Mouse (Mus musculus) forebrain, embryonic 12.5 days (tissue): ENCODE data around the gene Dpf3. TPM values are rescaled to one million over a fixed set of nuclear protein-coding genes. Genes with fewer than 3 reads are reported as not detected.
A peak's percentile ranks its signal among the peaks of the same experiment; 100 is the strongest.

ENCODE experiments used
- ATAC-seq: fragments of 200-750 bp; cut with Nextera tagmentation; 2 replicates; pipeline ENCODE4 v1.8.0; 2017; ENCODE audit warnings: moderate TSS enrichment; ENCODE audit not compliant: low FRiP score
- H3K27ac ChIP-seq: fragments of 300-500 bp; sonication (generic); 2 replicates; pipeline ENCODE4 v1.5.1; 2016; ENCODE audit warnings: mild to moderate bottlenecking
- H3K27me3 ChIP-seq: fragments of 300-500 bp; sonication (generic); 2 replicates; pipeline ENCODE4 v1.6.1; 2016; ENCODE audit warnings: mild to moderate bottlenecking
- H3K36me3 ChIP-seq: fragments of 300-500 bp; sonication (generic); replicated peaks from 2 replicates; pipeline ENCODE4 v1.6.1; 2016; ENCODE audit warnings: mild to moderate bottlenecking
- H3K4me1 ChIP-seq: fragments of 300-500 bp; sonication (generic); 2 replicates; pipeline ENCODE4 v1.6.1; 2016
- H3K4me2 ChIP-seq: fragments of 300-500 bp; sonication (generic); 2 replicates; pipeline ENCODE4 v1.6.1; 2016; ENCODE audit warnings: mild to moderate bottlenecking, moderate library complexity
- H3K4me3 ChIP-seq: fragments of 300-500 bp; sonication (generic); replicated peaks from 2 replicates; pipeline ENCODE4 v1.5.1; 2016; ENCODE audit warnings: mild to moderate bottlenecking
- H3K9ac ChIP-seq: fragments of 300-500 bp; sonication (generic); 2 replicates; pipeline ENCODE4 v1.6.1; 2016; ENCODE audit warnings: mild to moderate bottlenecking
- H3K9me3 ChIP-seq: fragments of 300-500 bp; sonication (generic); 2 replicates; pipeline ENCODE4 v1.6.1; 2016
- WGBS: fragments of 180-500 bp; shearing (Covaris S2); methylation state at CpG from one replicate; pipeline ENCODE4 v1.1.7; 2016; 5-methylcytosine and 5-hydroxymethylcytosine counted together
- polyA plus RNA-seq: library from polyadenylated mRNA; unstranded; fragments of >200 nt; fragmentation: Nextera tagmentation; extraction: Ambion mirVana; gene quantifications from 2 replicates; pipeline ENCODE4 v1.2.1, GENCODE M21; 2016

Gene Dpf3
- polyA plus RNA-seq, 1 experiment from 2014 or later: 7.7 TPM

DNA sequence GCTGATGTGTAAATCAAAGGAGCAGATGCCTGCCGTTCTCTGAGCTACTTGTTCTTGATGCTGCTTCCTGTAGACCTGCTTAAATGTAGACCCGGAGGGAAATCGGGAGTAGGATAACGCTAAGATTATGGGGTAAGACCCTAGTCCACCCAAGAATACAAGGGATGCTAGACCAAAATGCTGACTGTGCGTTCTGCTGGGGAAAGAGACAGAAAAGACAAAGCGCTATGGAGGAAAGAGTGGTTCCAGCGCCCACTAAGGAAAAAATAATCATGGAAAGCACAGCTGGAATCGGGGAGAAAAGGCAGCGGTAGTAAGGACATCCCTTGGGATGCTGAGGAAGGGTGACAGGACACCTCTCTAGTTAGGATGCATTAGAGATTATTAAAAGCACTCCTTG is 174.7 kb downstream of the Dpf3 start:
- ATAC-seq: no peak
- Histone ChIP-seq H3K27ac (no peak overlapping the region), H3K4me3 (no peak overlapping the region), H3K4me2 (no peak overlapping the region), H3K9ac (no peak overlapping the region), H3K9me3 (no peaks in the 10 kb centered on the region), H3K36me3 (no peaks in the 10 kb centered on the region), H3K27me3 (no peaks in the 10 kb centered on the region), H3K4me1 (peaks cover 21% of the 10 kb centered on the region)
- 90% methylated on average over 9 of the region's 9 CpGs for WGBS

DNA sequence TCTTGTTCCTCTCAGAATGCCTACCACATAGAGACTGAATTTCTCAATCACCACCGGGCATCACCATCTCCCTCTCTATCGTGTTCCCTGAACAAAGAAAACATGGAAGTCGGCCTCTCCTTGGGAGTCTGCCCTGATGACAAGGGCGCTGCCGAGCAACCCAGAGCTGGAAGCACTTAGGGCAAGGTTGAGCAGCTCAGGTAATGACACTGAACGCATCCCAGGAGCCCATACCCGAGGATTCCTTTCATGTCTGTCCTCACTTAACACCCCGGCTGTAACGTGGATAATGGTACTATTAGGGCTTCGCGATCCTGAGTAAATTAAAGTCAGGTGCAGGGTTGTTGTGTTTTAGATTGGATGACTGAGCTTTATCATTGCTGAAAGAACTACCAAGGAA is 176.9 kb downstream of the Dpf3 start:
- no peaks in the 10 kb centered on the region for H3K36me3 ChIP-seq
- 0 out of 2 replicates have a peak, but pooled peaks cover 6% of the 10 kb centered on the region for H3K4me1 ChIP-seq
- ATAC-seq: no peak
- H3K27me3 ChIP-seq: no peaks in the 10 kb centered on the region
- 79% methylated on average over 11 of the region's 11 CpGs for WGBS
- no peak overlapping the region for H3K9ac ChIP-seq
- H3K9me3 ChIP-seq: no peaks in the 10 kb centered on the region
- H3K4me2 ChIP-seq: no peak overlapping the region
- H3K4me3 ChIP-seq: no peak overlapping the region
- H3K27ac ChIP-seq: no peak overlapping the region

DNA sequence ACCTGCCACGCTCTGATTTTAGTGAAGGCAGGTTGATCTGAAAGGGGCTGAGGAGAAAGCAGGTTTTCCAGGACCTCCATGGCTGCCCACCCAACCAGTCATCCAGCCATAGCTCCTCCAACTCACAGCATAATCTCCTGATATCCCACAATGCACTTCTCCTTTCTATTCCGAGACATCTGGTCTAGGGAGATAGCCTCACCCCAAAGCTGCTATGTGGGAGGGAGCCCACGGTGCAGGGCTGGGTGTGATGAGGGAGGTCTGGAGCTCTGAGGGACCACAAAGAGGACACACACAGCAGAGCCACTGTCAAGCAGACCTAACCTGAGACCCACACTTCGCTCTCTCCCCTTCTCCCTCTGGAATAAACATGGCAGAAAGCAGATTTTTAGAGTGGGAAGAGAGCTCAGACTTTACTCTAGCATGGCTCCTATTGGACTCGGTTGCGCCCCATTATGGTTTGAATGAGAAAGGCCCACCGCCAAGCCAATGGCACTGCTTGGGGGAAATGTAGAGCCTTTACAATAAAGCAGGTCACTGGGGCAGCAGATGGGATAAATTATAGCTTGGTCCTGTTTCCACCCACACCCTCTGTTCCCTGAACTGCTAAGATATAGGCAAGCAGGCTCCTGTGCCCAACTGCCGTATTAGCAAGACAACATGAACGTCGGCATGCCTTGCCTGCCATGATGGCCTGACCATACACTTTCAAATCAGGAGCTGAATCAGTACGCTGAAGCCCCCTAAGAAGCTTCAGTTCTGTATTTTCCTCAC is 178.3 kb downstream of the Dpf3 start:
- H3K27ac ChIP-seq: no peak overlapping the region
- H3K4me1 ChIP-seq: 0 out of 2 replicates have a peak, but pooled peaks cover 6% of the 10 kb centered on the region
- H3K9ac ChIP-seq: no peak overlapping the region
- H3K9me3 ChIP-seq: no peaks in the 10 kb centered on the region
- whole genome bisulfite sequencing: 89% methylated on average over 11 of the region's 11 CpGs
- H3K36me3 ChIP-seq: no peaks in the 10 kb centered on the region
- no peak overlapping the region for H3K4me3 ChIP-seq
- no peak overlapping the region for H3K4me2 ChIP-seq
- no peak for ATAC-seq
- no peaks in the 10 kb centered on the region for H3K27me3 ChIP-seq

DNA sequence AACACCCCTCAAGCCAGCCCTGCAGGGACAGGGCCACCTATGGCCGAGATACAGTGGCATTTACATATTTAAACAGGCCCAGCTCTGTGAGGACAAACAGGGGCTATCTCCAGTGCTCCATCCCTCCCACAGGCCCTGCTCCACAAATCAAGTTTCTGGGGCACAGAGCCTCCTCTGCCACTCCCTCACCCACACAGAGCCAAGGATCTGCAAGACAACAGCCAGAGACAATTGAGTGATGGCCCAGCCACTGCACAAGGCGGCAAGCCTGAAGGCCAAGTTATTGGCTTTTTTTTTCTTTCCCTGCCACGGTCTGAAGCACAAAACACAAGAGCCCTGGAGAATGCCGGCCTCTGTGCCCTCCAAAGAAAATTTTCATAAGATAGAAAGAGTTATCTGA is 178.9 kb downstream of the Dpf3 start:
- ATAC-seq: no peak
- no peak overlapping the region for H3K4me2 ChIP-seq
- H3K4me1 ChIP-seq: peaks cover 10% of the 10 kb centered on the region
- H3K36me3 ChIP-seq: no peaks in the 10 kb centered on the region
- no peak overlapping the region for H3K9ac ChIP-seq
- H3K27ac ChIP-seq: no peak overlapping the region
- 70% methylated on average over 4 of the region's 4 CpGs for WGBS
- no peaks in the 10 kb centered on the region for H3K9me3 ChIP-seq
- no peak overlapping the region for H3K4me3 ChIP-seq
- H3K27me3 ChIP-seq: no peaks in the 10 kb centered on the region

DNA sequence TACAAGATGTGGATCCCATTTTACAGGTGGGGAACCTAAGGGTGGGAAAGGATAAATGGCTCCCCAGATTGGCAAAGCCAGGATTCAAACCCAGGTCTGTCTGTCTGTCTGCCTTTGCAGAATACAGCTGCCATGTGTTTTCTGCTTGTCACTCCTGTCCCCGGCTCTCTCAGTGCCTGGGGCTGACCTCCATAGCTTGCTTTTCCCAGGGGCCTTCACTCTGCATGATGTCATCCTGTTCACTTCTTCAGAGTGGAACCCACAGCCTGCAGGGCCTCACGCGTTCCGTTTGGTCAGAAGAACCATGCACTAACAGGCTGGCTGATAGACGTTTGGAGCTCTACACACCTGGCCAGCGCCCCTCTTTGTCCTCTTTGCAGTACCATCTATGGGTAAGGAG is 184.3 kb downstream of the Dpf3 start:
- Histone ChIP-seq H3K4me2 (no peak overlapping the region), H3K9me3 (no peaks in the 10 kb centered on the region), H3K27me3 (no peaks in the 10 kb centered on the region), H3K4me1 (peaks cover 30% of the 10 kb centered on the region), H3K9ac (0 out of 2 replicates have a peak overlapping the region, but pooled peaks have one; percentile 1), H3K4me3 (no peak overlapping the region), H3K27ac (peak overlapping the region; percentile 80), H3K36me3 (no peaks in the 10 kb centered on the region)
- 54% methylated on average over 6 of the region's 6 CpGs for WGBS
- ATAC-seq: 0 out of 2 replicates have a peak, but pooled peaks have one; percentile 13

DNA sequence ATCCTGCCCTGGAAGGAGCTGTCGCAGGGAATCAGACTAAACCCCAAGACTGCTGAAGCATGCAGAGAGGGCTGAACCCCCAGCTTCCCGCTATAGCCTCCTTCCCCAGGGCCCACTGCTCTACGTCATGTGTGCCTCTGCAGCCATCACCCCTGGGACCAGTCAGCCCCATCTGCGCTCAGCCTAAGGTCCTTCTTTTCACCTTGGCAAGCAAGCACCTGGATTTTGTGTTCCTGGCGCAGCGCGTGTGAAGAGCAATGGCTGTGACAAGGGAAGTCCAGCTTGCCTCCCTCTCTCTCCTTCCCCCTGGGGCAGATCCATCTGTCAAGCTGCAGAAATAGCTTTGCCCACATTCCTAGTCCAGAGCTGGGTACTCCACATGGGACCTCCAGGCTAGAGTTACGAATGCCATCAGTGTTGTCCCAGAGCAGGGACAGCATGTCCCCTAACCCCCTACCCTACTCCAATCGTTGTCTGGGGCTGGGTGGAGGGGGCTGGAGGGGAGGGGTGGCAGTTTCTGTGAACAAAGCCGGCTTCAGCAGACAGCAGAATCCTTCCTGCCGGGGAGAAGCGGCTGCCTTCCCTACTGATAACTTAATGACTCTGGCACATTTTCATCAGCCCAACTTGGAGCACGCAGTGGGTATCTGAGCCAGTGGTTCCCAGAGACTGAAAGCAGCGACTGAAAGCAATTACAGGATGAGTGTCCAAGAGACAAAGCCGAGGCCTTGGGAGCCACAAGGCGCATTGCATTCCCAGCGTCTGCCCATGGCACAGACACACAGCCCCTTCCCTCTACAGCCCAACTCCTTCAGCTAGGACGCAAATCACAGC is 185.0 kb downstream of the Dpf3 start:
- no peaks in the 10 kb centered on the region for H3K9me3 ChIP-seq
- H3K4me3 ChIP-seq: no peak overlapping the region
- H3K27ac ChIP-seq: peak overlapping the region; percentile 80
- H3K4me2 ChIP-seq: peak overlapping the region; percentile 24
- peak; percentile 77 for ATAC-seq
- H3K27me3 ChIP-seq: no peaks in the 10 kb centered on the region
- peaks cover 30% of the 10 kb centered on the region for H3K4me1 ChIP-seq
- no peaks in the 10 kb centered on the region for H3K36me3 ChIP-seq
- peak overlapping the region; percentile 1; the same call in 1 of the 2 replicates for H3K9ac ChIP-seq
- WGBS: 24% methylated on average over 18 of the region's 18 CpGs

DNA sequence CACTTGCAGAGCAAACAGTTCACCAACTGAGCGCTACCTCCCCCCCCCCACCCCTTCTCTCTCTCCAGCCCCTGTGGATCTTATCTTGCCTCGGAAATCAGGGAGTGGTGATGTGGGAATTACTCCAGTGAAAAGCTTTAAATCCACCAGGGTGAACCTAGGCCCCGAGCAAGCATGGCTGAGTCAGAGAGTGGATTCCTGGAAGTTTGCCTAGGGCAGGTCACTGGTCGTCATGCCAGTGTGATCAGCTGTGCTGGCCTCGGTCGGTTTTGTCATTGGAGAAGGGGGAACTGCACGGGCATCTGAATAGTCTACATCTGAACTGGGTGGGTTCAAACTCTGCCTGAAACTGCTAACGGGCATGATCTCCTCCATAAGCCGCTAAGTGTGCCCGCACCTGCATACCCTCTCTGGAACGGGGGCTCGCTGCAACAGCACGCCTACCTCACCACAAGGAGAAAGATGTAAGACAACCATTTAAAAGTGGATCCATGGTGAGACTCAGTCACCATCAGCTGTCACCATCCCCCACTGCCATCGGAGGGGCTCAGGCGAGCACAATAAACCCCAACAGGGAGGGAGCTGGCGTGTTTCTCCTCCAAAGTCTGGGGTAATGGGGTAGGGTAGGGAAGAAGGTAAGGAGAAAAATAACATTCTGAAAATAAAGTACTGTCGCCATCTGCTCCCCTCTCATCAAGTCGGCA is 185.7 kb downstream of the Dpf3 start:
- Histone ChIP-seq H3K4me2 (0 out of 2 replicates have a peak overlapping the region, but pooled peaks have one; percentile 24), H3K4me1 (peaks cover 30% of the 10 kb centered on the region), H3K9ac (no peak overlapping the region; the same call in 1 of the 2 replicates), H3K9me3 (no peaks in the 10 kb centered on the region), H3K27ac (peak overlapping the region; percentile 80), H3K27me3 (no peaks in the 10 kb centered on the region), H3K36me3 (no peaks in the 10 kb centered on the region), H3K4me3 (no peak overlapping the region)
- peak; percentile 33; the same call in 1 of the 2 replicates for ATAC-seq
- 65% methylated on average over 18 of the region's 18 CpGs for WGBS

DNA sequence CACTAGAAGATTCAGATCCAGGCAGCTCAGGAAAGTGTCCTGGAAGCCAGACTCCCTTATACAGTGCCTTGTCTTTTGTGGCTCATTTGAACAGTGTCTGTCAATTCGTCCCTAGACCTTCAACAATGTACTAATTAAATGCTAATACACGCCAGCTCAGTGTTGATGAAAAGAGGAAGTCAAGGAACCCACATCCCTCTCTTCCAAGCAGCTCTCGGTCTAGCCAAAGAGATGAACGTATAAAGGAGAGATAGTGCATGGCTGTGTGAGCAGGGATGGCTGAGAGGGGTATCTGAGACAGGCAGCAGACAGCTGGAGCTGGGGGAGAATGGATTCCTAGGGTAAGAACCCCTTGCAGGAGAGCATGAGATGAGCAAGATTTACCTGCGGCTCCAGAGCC is 189.2 kb downstream of the Dpf3 start:
- no peak for ATAC-seq
- no peak overlapping the region for H3K4me2 ChIP-seq
- no peak overlapping the region for H3K9ac ChIP-seq
- no peaks in the 10 kb centered on the region for H3K36me3 ChIP-seq
- no peak overlapping the region for H3K27ac ChIP-seq
- 75% methylated on average over 5 of the region's 5 CpGs for WGBS
- H3K4me1 ChIP-seq: peaks cover 28% of the 10 kb centered on the region
- no peaks in the 10 kb centered on the region for H3K27me3 ChIP-seq
- no peak overlapping the region for H3K4me3 ChIP-seq
- H3K9me3 ChIP-seq: no peaks in the 10 kb centered on the region

DNA sequence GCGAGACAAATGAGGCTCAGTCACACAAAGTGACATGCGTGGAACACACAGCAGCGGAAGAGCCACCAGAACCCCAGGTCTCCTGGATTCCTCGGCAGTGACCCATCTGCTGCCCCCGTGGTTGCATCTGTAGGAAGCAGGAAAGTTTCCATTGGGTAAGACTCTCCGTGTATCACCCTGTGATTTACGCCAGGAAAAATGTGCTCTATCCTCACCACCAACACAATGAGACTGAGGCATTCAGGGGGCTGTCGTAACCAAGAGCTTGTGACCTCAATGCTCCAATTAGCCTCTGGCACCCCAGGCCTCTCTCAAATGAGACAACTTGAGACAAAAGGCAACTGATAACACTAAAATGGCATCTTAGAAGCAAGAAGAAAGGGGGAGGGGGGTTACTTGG is 192.5 kb downstream of the Dpf3 start:
- ATAC-seq: no peak
- H3K9me3 ChIP-seq: no peaks in the 10 kb centered on the region
- no peak overlapping the region for H3K27ac ChIP-seq
- no peak overlapping the region for H3K4me3 ChIP-seq
- H3K27me3 ChIP-seq: no peaks in the 10 kb centered on the region
- H3K9ac ChIP-seq: no peak overlapping the region
- peaks cover 9% of the 10 kb centered on the region for H3K4me1 ChIP-seq
- WGBS: 59% methylated on average over 8 of the region's 8 CpGs
- H3K4me2 ChIP-seq: no peak overlapping the region
- no peaks in the 10 kb centered on the region for H3K36me3 ChIP-seq

DNA sequence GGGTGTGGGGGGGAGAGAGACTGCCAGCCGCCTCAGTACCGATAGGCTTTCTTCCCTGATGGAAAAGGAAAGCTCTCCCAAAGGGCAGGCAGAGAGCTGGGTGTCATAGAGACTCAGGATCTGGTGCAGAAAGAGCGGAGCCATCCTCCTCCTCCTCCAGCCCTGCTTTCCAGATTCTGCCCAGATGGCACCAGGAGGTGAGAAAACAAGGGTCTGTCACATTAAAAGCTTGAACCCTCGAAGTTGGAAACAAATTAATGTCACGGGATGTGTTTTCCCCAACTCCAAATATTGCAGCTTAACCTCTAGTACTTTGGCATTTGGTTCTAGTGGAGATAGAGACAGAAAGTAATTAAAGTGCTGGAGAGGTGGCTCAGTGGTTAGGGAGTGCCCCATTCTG is 195.6 kb downstream of the Dpf3 start:
- Histone ChIP-seq H3K9ac (no peak overlapping the region), H3K4me1 (peaks cover 10% of the 10 kb centered on the region; the same call in 1 of the 2 replicates), H3K27me3 (no peaks in the 10 kb centered on the region), H3K4me3 (no peak overlapping the region), H3K9me3 (no peaks in the 10 kb centered on the region), H3K36me3 (no peaks in the 10 kb centered on the region), H3K27ac (no peak overlapping the region), H3K4me2 (no peak overlapping the region)
- ATAC-seq: no peak
- 85% methylated on average over 5 of the region's 5 CpGs for WGBS

DNA sequence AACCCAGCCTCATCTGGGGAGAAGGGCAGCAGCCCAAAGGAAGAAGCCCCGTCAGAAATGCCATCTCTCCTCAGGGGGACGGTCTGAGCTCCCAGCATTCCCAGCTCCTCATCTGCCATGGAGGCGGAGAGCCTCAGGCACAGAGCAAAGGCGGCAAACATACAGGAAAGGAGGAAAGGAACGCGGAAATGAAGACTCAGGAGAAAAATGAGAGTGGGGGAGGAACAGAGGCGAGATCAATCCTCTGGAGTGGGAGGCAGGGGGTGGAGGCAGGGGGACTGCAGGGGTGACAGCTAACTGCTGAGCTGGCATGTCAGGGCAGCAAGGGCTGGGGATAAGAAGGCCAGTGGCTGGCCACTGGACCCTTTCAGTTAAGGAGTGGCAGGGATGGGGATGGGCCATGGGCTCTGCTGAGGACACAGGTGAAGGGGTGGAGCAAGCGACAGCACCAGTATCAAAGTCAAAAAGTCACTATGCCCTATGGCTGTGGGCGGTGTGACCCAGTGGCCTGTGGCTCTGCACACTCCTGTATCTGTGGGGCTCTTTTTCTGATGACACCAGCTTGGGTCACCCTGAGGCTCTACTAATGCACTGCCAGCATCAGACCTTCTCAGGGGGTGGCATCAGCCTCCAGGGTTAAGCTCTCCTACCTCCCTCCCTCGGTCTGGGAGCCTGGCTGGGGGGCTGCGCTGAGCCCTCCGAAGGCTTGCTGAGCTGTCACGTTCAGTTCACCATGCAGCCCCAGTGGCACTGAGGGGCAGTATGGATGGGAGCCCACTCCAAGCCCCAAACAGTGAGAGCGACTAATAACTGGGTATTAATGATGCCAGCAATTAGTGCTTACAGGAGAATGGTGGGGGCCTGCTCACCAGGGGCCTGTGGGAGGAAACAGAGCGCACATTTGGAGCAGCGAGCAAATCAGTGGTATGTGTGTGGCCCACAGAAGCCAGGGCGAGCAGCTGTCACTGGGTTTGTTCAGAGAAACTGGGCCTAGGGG is 200.7 kb downstream of the Dpf3 start:
- no peaks in the 10 kb centered on the region for H3K36me3 ChIP-seq
- peaks cover 9% of the 10 kb centered on the region; the same call in 1 of the 2 replicates for H3K4me1 ChIP-seq
- ATAC-seq: peak; percentile 61; the same call in 1 of the 2 replicates
- no peak overlapping the region for H3K27ac ChIP-seq
- no peaks in the 10 kb centered on the region for H3K9me3 ChIP-seq
- H3K27me3 ChIP-seq: no peaks in the 10 kb centered on the region
- no peak overlapping the region for H3K4me2 ChIP-seq
- H3K4me3 ChIP-seq: no peak overlapping the region
- 59% methylated on average over 17 of the region's 17 CpGs for WGBS
- no peak overlapping the region for H3K9ac ChIP-seq
